Mouse (Mus musculus) cerebellum, adult 8-10 months (tissue): ENCODE results near the gene Pfas.

ENCODE experiments used
- DNase-seq: peaks from one replicate; pipeline ENCODE4 v3.0.0; 2022

Pfas gene

GRCm38 (mm10) chr11:69008182-69009121, at the start of gene Pfas:
Gene Pfas, minus strand, starts transcription at chr11:69008460.
- peak; percentile 91 for DNase-seq

DNA sequence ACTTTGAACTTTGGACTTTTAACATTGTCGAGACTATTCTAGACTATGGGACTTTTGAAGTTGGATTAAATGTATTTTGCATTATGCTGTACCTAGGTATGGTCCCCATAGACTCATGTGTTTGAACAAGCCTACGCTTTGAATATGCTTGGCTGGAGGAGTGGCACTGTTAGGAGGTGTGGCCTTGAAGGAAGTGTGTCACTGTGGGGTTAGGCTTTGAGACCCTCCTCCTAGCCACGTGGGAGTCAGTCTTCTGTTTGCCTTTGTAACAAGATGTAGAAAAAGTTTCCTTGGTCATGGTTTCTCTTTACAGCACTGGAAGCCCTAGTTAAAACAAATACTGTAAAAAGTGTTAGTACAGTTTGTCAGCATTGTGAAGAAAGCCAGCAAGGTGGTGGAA, 45.6 kb upstream of the Pfas start:
- DNase-seq: no peak

DNA sequence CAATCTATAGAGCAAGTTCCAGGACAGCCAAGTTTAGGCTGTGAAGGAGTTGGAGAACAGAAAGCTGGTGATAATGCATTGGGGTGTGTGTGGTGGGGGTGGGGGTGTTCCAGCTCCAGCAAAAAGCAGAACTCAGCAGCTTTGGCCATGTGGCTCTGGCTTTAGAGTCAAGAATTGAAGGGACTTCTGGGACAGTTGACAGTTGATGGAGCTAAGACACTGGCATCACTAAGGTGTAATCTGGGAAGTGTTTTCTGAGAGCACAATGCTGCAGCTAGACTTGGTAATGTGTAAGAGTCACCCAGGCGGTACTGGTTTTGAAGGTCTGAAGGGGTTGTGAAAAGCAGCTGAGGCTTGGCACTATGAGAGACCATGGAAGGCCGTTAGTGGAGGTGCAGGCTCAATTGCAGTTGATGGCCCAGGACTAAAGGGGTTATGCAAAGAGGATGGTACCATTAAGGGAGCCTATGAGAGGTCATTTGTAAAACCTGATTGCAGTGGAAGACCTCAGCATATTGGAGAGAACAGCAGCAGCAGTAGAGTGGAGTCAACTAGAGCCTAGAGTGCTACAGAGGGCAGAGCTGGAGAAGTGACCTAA, 44.7 kb upstream of the Pfas start:
- DNase-seq: no peak

GRCm38 (mm10) chr11:69051771-69052170, 43.5 kb upstream of the Pfas start:
- no peak for DNase-seq

DNA sequence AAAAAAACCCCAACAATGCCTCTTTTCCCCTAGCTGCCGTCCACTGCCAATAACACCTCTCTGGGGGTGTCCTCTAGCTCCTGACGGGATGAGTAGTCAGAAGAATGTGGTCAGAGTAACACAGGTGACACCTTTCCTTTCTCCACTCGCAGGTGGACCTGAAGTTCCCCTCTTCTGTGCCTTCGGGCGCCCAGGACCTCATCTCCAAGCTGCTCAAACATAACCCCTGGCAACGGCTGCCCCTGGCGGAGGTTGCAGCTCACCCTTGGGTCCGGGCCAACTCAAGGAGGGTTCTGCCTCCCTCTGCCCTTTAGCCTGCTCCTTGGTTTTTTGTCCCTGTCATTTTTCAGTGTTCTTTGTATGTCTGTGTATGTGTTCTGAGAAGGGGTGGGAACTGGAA, 42.5 kb upstream of the Pfas start:
- no peak for DNase-seq

DNA sequence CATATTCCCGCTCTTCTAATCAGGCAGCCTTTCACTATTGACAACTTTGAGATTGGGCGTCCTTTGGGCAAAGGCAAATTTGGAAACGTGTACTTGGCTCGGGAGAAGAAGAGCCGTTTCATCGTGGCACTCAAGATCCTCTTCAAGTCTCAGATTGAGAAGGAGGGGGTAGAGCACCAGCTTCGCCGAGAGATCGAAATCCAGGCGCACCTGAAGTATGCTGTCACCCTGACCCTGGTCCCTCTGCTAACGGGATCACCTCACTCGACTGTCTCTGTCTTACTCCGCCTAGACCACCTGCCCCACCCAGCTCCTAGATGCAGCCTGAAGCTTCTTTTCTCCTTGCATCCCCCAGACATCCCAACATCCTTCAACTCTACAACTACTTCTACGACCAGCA, 39.9 kb upstream of the Pfas start:
- DNase-seq: no peak

DNA sequence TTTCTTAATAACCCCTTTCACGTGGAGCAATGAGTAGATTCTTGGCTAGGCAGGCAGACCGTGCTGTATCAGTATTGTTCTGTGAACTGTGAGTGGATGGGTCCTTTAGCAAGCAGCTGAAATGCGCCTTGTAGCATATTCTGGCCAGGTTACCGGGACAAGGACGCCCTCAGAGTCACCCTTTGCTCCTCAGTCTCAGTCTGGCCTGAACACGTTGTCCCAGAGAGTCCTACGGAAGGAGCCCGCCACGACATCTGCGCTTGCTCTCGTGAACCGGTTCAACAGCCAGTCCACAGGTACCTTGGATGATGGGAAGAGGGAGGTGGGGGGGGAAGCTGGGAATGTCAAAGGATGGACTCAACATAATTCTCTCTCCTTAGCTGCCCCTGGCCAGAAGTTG, 39.3 kb upstream of the Pfas start:
- DNase-seq: no peak

DNA sequence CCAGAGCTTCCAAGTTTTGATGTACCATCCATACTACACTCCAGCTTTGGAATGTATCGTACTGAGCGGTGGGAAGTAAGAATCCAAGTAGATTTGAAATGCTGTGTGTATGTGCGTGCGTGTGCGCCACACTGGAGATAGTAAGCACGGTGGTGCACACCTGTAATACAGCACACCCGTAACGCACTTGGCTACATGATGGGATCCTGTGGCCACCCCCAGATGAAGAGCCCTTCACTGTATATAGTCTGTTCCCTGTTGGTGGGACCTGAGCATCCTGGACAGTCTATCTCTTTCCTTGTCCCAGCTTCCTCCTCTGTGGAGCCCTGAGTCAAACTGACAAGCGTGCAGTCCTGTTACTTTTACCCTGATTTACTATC, 38.1 kb upstream of the Pfas start:
- no peak for DNase-seq

- peak; percentile 70 for DNase-seq
Observed at GRCm38 (mm10) chr11:69045531-69046394, 37.5 kb upstream of the Pfas start, which contains the start of gene Aurkb. Gene Aurkb, plus strand, starts transcription at chr11:69045647.

DNA sequence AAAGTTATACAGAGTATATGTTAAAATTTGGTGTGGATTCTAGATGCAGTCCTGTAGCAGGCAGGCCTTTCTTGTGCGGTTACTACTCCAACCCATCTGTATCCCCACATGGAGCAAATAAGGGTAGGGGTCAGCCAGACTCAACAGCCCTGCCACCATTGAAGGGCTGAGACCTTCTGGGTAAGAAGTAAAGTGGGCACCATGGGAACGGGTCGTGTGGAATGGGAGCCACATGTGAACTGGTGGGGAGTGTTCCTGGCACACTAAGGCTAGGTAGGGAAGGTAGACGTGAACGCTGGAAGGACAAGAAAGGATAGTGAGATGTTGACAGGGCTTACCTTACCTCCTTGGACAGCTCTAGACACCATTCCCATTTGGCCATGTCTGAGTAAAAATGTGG, 29.9 kb upstream of the Pfas start:
- no peak for DNase-seq

DNA sequence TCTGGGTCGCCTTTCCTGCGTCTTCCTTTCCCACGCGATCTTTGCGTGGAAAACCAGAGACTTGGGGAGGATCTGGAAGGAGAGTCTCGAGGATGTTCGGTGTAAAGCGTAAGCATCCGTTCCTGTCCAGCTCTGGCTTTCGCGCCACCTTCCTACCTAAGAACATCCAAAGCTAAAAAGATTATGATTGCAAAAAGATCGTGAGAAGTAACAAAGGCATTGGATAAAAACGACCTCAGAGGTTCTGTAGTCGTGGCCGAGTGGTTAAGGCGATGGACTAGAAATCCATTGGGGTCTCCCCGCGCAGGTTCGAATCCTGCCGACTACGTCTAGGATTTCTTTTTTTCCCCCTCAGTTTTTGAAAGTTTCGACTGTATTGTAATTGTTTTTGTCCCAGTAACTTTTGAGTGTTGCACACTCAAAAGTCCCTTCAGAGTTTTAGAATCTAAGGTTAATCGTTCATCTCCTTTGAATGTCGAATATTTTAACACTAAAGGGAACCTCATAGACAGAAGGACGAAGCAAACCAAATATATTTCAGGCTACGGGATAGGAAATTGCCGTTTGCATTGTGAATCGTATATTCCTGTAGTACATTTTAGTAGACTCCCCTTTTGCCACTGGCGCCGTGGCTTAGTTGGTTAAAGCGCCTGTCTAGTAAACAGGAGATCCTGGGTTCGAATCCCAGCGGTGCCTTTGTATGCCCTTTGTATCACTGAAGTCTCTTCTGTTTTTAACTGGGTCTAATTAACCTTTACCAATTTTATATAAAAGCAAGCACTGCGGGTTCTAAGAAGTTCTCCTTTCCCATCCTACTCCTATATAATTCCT, 29.2 kb upstream of the Pfas start:
- DNase-seq: peak; percentile 88

- peak; percentile 94 for DNase-seq
Observed at GRCm38 (mm10) chr11:69036486-69037230, 28.4 kb upstream of the Pfas start.

DNA sequence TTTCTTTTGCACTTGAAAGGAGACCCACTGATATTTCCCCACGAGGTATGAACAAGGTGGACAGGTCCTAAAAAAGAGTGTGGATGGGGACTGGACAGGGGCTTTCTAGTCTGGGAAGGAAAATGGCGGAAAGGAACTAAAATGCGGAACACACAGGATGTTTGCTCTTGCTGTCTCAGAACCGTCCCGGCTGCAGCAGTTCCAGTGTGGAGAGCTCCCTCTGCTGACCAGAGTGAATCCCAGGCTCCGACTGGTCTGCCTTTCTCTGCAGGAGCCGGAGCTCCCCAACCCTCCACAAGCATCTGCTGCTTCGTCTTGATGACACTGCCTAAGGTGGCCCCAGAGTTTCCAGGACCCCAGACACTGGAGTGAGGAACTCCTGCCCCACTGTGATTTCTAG, 27.6 kb upstream of the Pfas start:
- peak; percentile 87 for DNase-seq

DNA sequence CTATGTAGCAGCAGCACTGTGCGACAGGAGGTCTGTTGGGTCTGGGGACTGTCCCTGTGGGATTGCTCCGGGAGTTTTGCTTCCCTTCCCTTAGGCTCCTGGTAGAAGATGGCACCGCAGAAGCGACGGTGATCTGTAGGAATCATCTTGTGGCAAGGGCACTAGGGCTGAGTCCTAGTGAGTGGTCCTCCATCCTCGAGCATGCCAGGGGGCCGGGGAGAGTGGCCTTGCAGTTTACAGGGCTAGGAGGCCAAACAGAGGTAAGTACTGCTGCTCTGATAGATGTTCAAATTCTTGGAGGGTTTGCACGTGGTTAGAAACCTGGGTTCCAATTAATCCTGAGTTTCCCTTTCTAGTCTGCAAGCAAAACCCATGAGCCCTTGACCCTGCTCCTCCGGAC, 27.2 kb upstream of the Pfas start:
- no peak for DNase-seq

DNA sequence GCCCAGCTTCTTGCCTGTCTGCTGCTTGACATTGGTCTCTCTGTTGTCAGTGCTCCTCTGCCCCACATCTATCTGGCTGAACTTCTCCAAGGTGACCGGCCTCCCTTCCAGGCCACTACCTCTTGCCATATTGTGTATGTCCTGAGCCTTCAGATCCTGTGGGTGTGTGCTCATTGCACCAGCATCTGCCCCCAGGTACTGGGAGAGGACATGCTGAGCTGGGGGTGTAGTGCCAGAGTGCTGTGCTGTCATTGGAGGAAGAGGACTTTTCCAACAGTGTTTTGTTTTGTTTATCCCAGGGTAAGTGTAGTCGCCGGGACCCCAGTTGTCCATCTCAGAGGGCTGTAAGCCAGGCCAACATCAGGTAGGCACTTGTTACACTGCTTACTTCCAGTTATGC, 26.3 kb upstream of the Pfas start:
- DNase-seq: no peak

- DNase-seq: no peak
Observed at GRCm38 (mm10) chr11:69033552-69033951, 25.3 kb upstream of the Pfas start.

DNA sequence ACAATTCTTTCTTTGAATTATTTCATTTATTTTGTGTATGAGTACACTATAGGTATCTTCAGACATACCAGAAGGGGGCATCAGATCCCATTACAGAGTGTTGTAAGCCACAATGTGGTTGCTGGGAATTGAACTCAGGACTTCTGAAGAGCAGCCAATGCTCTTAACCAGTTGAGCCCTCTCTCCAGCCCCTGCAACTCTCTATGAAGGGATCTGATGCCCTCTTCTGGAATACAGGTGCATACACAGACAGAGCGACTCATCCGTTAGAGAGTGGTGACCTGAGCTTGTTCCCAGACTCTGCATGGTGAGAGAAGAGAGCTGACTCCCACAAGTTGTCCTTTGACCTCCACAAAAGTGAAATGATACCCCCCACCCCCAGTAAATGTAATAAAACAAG, 20.5 kb upstream of the Pfas start:
- DNase-seq: no peak

DNA sequence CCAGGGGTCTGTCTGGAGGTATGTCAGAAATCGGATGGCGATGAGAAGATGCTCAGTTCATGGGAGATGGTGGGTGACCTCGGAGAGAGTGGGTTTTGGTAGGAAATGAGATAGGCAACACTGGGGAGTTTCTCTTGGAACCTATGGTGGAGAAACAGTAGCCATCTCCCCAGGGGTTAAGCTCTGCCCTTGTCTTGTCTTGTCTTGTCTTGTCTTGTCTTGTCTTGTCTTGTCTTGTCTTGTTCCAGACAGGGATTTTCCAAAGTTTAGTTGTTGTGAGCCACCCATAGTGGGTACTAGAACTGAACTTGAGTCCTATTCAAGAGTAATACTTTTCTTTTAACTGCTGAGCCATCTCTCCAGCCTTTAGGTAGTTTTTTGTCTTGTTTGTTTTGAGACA, 18.3 kb upstream of the Pfas start:
- no peak for DNase-seq

DNA sequence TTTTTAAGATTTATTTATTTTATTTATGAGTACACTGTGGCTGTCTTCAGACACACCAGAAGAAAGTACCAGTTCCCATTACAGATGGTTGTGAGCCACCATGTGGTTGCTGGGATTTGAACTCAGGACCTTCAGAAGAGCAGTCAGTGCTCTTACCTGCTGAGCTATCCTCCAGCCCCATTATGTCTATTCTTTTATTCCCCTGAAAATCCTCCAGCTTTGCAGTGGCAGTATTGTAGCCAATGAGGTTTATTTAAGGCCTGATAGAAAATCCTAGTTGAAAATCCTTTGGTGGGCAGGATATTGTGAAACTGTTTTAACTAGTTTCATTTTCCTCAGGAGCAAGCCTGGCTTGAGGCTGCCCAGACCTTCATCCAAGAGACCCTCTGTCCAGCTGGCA, 12.4 kb upstream of the Pfas start:
- DNase-seq: no peak

DNA sequence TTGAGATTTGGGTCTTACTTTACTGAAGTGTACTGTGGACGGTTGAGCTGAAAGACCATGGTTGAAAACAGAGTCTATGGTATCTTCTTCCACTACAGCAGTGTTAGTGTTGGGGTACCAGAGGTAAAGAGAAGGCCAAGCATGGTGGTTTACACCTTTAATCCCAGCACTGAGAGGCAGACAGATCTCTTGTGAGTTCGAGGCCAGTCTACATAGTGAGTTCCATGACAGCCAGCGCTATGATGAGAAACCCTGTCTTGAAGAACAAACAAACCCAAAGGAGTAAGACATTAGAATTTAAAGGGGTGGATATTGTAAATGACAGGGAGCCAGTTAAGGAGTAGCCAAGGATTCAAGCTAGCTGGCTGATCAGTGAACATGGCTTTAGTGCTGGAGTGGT, 8.5 kb upstream of the Pfas start:
- DNase-seq: no peak

DNA sequence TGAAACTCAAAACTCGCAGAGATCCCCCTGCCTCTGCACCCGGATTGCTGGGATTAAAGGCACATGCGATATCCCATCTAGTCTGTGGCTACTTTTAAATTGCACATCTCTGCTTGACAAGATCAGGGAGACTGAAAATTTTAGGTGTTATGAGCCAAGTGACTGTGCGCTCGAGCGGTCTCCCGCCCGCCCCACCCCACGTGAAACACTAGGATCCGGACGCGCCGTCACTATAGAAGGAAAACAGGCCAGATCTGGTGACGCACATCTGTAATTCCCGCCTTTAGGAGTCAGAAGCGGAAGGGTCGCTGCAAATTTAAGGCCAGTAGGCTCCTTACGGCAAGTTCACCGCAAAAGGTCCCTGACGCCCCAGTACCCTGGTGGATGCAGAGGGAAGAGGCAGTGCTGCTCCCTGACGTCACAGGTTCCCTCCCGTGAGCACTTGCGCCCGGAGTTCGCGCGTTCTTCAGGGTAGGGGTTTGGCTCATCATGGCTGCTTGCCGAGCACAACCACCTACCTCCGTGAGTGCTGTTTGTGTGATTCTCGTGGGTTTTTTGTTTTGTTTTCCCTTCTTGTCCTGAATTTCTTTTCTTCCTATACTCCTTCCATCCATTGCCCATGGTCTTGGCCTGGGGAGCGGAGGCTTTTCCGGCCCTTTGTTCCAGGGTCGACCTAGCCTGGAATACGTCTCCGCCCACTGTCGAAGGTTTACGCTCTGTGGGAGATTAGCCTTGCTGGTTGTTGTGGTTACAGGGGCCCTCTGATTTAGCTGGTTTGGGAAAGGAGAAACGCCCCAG, 7.6 kb upstream of the Pfas start, which contains the start of gene Ctc1:
Gene Ctc1 (plus strand): TSS at position 268 of the 798 bp plus-strand sequence.
- peak; percentile 85 for DNase-seq
